Mouse (Mus musculus) CH12.LX (cell line): ENCODE results near the gene Chst7. TPM values are rescaled to one million over a fixed set of nuclear protein-coding genes. Genes with fewer than 3 reads are reported as not detected.

ENCODE experiments used
- DNase-seq: peaks from one replicate; pipeline ENCODE4 v3.0.0-alpha.2; 2013; ENCODE audit errors: extremely low read depth
- H3K27ac ChIP-seq: 2 replicates; pipeline ENCODE4 v1.5.1; 2012; ENCODE audit warnings: low read depth, mild to moderate bottlenecking, control low read depth, moderate library complexity; ENCODE audit not compliant: insufficient read depth
- H3K27me3 ChIP-seq: replicated peaks from 2 replicates; pipeline ENCODE3; 2012; ENCODE audit warnings: inconsistent platforms
- H3K36me3 ChIP-seq, 2 experiments: replicated peaks in 1 of 2; 2 replicates each; pipeline versions ENCODE3 to v1.6.1; 2012; ENCODE audit warnings: inconsistent platforms in 1 of 2, low read length in 1 of 2, mild to moderate bottlenecking in 1 of 2, mixed read lengths in 1 of 2, moderate library complexity in 1 of 2; ENCODE audit not compliant: control insufficient read depth in 1 of 2, insufficient read depth in 1 of 2
- H3K4me1 ChIP-seq, 2 experiments: 2 replicates each; pipeline ENCODE4 v1.6.1; 2012; ENCODE audit warnings: inconsistent platforms in 1 of 2, moderate library complexity in 1 of 2; ENCODE audit not compliant: insufficient read depth in 2 of 2, control insufficient read depth in 1 of 2
- H3K4me2 ChIP-seq: 2 replicates; pipeline ENCODE4 v1.6.1; 2012; ENCODE audit warnings: low read depth, mild to moderate bottlenecking, control low read depth; ENCODE audit not compliant: poor library complexity, insufficient read depth, severe bottlenecking
- H3K4me3 ChIP-seq, 3 experiments: fragments of 150-350 bp in 1 of 3; sonication (generic) in 1 of 3; replicated peaks in 1 of 3; 2 replicates each; pipeline versions ENCODE3 to v1.5.1; 2011 to 2012; ENCODE audit warnings: low read depth in 2 of 3, low read length in 2 of 3, mild to moderate bottlenecking in 2 of 3, moderate library complexity in 2 of 3, control low read depth in 1 of 3, improper control_type of control experiment in 1 of 3, inconsistent platforms in 1 of 3, mixed read lengths in 1 of 3; ENCODE audit not compliant: poor library complexity in 1 of 3
- H3K79me2 ChIP-seq: replicated peaks from 2 replicates; pipeline ENCODE4 v1.6.1; 2012; ENCODE audit warnings: mild to moderate bottlenecking, moderate library complexity; ENCODE audit not compliant: control insufficient read depth, poor library complexity, insufficient read depth, severe bottlenecking; ENCODE audit errors: extremely low read depth
- H3K9ac ChIP-seq: 2 replicates; pipeline ENCODE4 v1.6.1; 2012; ENCODE audit warnings: low read depth, mild to moderate bottlenecking, control low read depth, moderate library complexity; ENCODE audit not compliant: insufficient read depth
- H3K9me3 ChIP-seq: replicated peaks from 2 replicates; pipeline ENCODE3; 2012; ENCODE audit warnings: low read length, inconsistent platforms, mixed read lengths
- BHLHE40 ChIP-seq: IDR thresholded peaks from 2 replicates; pipeline ENCODE4 v1.6.1; 2011; ENCODE audit warnings: mild to moderate bottlenecking, low read depth, low read length, improper control_type of control experiment
- CHD1 ChIP-seq: IDR thresholded peaks from 2 replicates; pipeline ENCODE4 v1.6.1; 2012; ENCODE audit warnings: low read depth, low read length, improper control_type of control experiment, inconsistent platforms
- CHD2 ChIP-seq: IDR thresholded peaks from 2 replicates; pipeline ENCODE4 v1.6.1; 2011; ENCODE audit warnings: low read length, improper control_type of control experiment
- CTCF ChIP-seq, 2 experiments: IDR thresholded peaks in 1 of 2; conservative IDR thresholded peaks in 1 of 2; 2 replicates each; pipeline ENCODE4 v1.5.1; 2011 to 2012; ENCODE audit warnings: low read depth in 2 of 2, low read length in 2 of 2, improper control_type of control experiment in 1 of 2, inconsistent platforms in 1 of 2, mild to moderate bottlenecking in 1 of 2, moderate library complexity in 1 of 2
- E2F4 ChIP-seq: IDR thresholded peaks from 2 replicates; pipeline ENCODE4 v1.6.1; 2011; ENCODE audit warnings: low read depth, low read length, improper control_type of control experiment; ENCODE audit not compliant: insufficient replicate concordance
- HCFC1 ChIP-seq: IDR thresholded peaks from 2 replicates; pipeline ENCODE4 v1.6.1; 2012; ENCODE audit warnings: low read depth, mild to moderate bottlenecking, inconsistent platforms, low read length, improper control_type of control experiment
- IRF4 ChIP-seq: IDR thresholded peaks from 2 replicates; pipeline ENCODE4 v1.6.1; 2014; ENCODE audit warnings: low read depth, mild to moderate bottlenecking, inconsistent platforms, low read length, improper control_type of control experiment
- JUN ChIP-seq: IDR thresholded peaks from 2 replicates; pipeline ENCODE4 v1.6.1; 2011; ENCODE audit warnings: low read depth, mild to moderate bottlenecking, low read length, improper control_type of control experiment, moderate library complexity; ENCODE audit not compliant: insufficient read depth
- KAT2A ChIP-seq: IDR thresholded peaks from 2 replicates; pipeline ENCODE4 v1.6.1; 2012; ENCODE audit warnings: low read length, improper control_type of control experiment, inconsistent platforms; ENCODE audit not compliant: insufficient replicate concordance
- MAFK ChIP-seq: IDR thresholded peaks from 2 replicates; pipeline ENCODE4 v1.6.1; 2011; ENCODE audit warnings: low read length, improper control_type of control experiment; ENCODE audit not compliant: insufficient replicate concordance
- MAX ChIP-seq: IDR thresholded peaks from 2 replicates; pipeline ENCODE4 v1.6.1; 2011; ENCODE audit warnings: low read length, improper control_type of control experiment
- MAZ ChIP-seq: IDR thresholded peaks from 2 replicates; pipeline ENCODE4 v1.6.1; 2012; ENCODE audit warnings: low read depth, mild to moderate bottlenecking, inconsistent platforms, low read length, improper control_type of control experiment, moderate library complexity
- MXI1 ChIP-seq: IDR thresholded peaks from 2 replicates; pipeline ENCODE4 v1.6.1; 2011; ENCODE audit warnings: mild to moderate bottlenecking, low read depth, low read length, improper control_type of control experiment
- NELFE ChIP-seq: IDR thresholded peaks from 2 replicates; pipeline ENCODE4 v1.6.1; 2011; ENCODE audit warnings: low read depth, low read length, improper control_type of control experiment
- NRF1 ChIP-seq: IDR thresholded peaks from 2 replicates; pipeline ENCODE4 v1.6.1; 2014; ENCODE audit warnings: low read depth, mild to moderate bottlenecking, inconsistent platforms, low read length, improper control_type of control experiment, moderate library complexity
- POLR2A ChIP-seq: IDR thresholded peaks from 2 replicates; pipeline ENCODE4 v1.6.1; 2011; ENCODE audit warnings: low read depth, mild to moderate bottlenecking, improper control_type of control experiment, low read length
- RAD21 ChIP-seq: IDR thresholded peaks from 2 replicates; pipeline ENCODE4 v1.6.1; 2011; ENCODE audit warnings: low read depth, mild to moderate bottlenecking, low read length, improper control_type of control experiment, moderate library complexity
- SMC3 ChIP-seq: IDR thresholded peaks from 2 replicates; pipeline ENCODE4 v1.6.1; 2011; ENCODE audit warnings: low read depth, low read length, improper control_type of control experiment
- TBP ChIP-seq: conservative IDR thresholded peaks from 2 replicates; pipeline ENCODE4 v1.6.1; 2011; ENCODE audit warnings: low read depth, low read length, improper control_type of control experiment
- TCF12 ChIP-seq: IDR thresholded peaks from 2 replicates; pipeline ENCODE4 v1.6.1; 2014; ENCODE audit warnings: low read depth, mild to moderate bottlenecking, inconsistent platforms, low read length, improper control_type of control experiment
- USF2 ChIP-seq: conservative IDR thresholded peaks from 2 replicates; pipeline ENCODE4 v1.6.1; 2011; ENCODE audit warnings: low read depth, low read length, improper control_type of control experiment
- dilution Hi-C: fragments of 300-500 bp; cut with MboI; formaldehyde crosslinking; loops from 2 replicates; pipeline ENCODE4 v1.14.3; 2020; ENCODE audit warnings: low sequenced_read_pairs; ENCODE audit not compliant: extremely low pct_unique_long_range_greater_than_20kb, extremely low pct_ligation_motif_present
- in situ Hi-C: fragments of 300-500 bp; cut with MboI; formaldehyde crosslinking; loops from 3 replicates; pipeline ENCODE4 v1.14.3; 2019; ENCODE audit warnings: low sequenced_read_pairs, low pct_ligation_motif_present, low pct_unique_long_range_greater_than_20kb, mixed read lengths
- polyA plus RNA-seq: library from polyadenylated mRNA; unstranded; fragments of >175 nt; gene quantifications from 2 replicates; pipeline ENCODE4 v1.2.1, GENCODE M21; 2012; ENCODE audit warnings: low read depth; ENCODE audit not compliant: insufficient read length
- total RNA-seq, 2 experiments: library from RNA; depleted of rRNA; stranded (reverse); fragments of 300-350 nt in 1 of 2; fragments of >200 nt in 1 of 2; gene quantifications; 2 replicates each; pipeline ENCODE4 v1.2.3; 2012 to 2014

Gene Chst7
- total RNA-seq (2012; rRNA removed) (2.5 and 3.2 TPM in 2 replicates), total RNA-seq (2014; rRNA removed) (3.9 and 4.4 TPM in 2 replicates), polyA plus RNA-seq (3.3 and 3.6 TPM in 2 replicates)

DNA sequence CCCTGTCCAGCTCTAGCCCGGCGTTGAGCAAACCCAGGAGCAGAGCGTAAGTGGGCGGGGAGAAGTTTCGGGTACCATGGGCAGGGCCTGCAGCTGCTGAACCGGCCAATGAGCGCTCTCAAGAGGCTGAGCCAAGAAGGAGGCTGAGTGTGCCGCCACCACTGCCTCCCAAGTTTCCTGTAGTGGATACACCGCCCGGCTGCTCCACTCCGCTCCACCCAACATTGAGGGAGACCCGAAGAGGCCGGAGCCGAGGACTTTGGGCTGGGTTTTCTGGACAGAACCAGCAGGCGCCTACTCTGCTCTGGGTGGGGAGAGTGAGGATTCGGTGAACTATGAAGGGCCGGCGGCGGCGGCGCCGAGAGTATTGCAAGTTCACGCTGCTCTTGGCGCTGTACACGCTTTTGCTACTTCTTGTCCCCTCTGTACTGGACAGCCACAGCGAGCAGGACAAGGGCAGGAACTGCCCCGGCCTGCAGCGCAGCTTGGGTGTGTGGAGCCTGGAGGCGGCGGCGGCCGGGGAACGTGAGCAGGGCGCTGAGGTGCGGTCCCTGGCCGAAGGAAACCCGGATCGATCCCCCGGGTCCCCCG, at the start of gene Chst7:
Gene Chst7 (plus strand): TSS at position 180 of the 591 bp plus-strand sequence.
- peak within 1 kb of the TSS; percentile 37 to 78 (median 58) for H3K4me3 ChIP-seq

DNA sequence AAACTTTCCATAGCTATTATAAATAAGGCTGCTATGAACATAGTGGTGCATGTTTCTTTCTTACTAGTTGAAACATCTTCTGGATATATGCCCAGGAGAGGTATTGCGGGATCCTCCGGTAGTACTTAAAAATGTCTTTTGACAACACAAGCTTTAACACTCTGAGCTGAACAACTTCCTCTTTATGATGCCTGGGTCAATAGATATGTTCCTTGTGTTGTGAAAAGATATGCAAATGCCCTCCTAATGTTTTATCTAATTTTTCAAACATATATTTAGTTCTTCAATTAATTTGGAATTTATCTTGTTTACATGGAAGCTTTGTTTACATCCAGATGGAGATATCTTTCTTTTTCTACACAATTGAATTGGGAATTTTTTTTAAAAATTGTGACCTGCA, 47.1 kb upstream of the Chst7 start:
- Histone ChIP-seq H3K4me1 (no peaks in the 10 kb centered on the region), H3K79me2 (no peaks in the 10 kb centered on the region), H3K4me2 (no peak overlapping the region), H3K9ac (no peak overlapping the region), H3K4me3 (no peak overlapping the region), H3K27me3 (no peaks in the 10 kb centered on the region), H3K9me3 (no peaks in the 10 kb centered on the region), H3K36me3 (no peaks in the 10 kb centered on the region), H3K27ac (no peak overlapping the region)
- in situ Hi-C loops, result loop anchor here (25.0 kb wide), 1 partner anchor 550 kb away; no protein-coding TSS in a partner anchor
- no peak for DNase-seq
- dilution Hi-C loops, result no loop called here
- no peak for TF ChIP-seq NRF1
- no peak for TF ChIP-seq MAFK

More for the DNA sequence above, at the start of gene Chst7:
- H3K79me2 ChIP-seq, result no peaks in the 10 kb centered on the region
- H3K4me1 ChIP-seq, result peaks cover 0 to 4% of the 10 kb centered on the region in 2 experiments; a peak in 2 of 4 replicates
- no peak within 1 kb of the TSS for H3K27ac ChIP-seq
- peak; percentile 69 for DNase-seq
- TF ChIP-seq POLR2A, result peak; percentile 25; the same call in 1 of the 2 replicates
- no peak for TF ChIP-seq KAT2A
- TF ChIP-seq TCF12, result no peak
- no peak for TF ChIP-seq MAZ
- no peak for TF ChIP-seq JUN
- H3K27me3 ChIP-seq, result no peaks in the 10 kb centered on the region
- no peaks in the 10 kb centered on the region for H3K9me3 ChIP-seq
- H3K9ac ChIP-seq, result no peak within 1 kb of the TSS; the same call in 1 of the 2 replicates
- H3K36me3 ChIP-seq, result no peaks in the 10 kb centered on the region
- dilution Hi-C loops (no loop called here), in situ Hi-C loops (loop anchor here (25.0 kb wide), 1 partner anchor 278 kb away; no protein-coding TSS in a partner anchor)
- H3K4me2 ChIP-seq, result peak within 1 kb of the TSS; percentile 73

GRCm38 (mm10) chrX:20020942-20021341, 38.4 kb upstream of the Chst7 start:
- no peaks in the 10 kb centered on the region for H3K9me3 ChIP-seq
- no peak overlapping the region for H3K9ac ChIP-seq
- no peaks in the 10 kb centered on the region for H3K79me2 ChIP-seq
- DNase-seq, result peak; percentile 23
- dilution Hi-C loops (no loop called here), in situ Hi-C loops (loop anchor here (25.0 kb wide), 1 partner anchor 541 kb away; no protein-coding TSS in a partner anchor)
- H3K4me3 ChIP-seq, result no peak overlapping the region
- no peaks in the 10 kb centered on the region for H3K36me3 ChIP-seq
- H3K27me3 ChIP-seq, result no peaks in the 10 kb centered on the region
- no peak overlapping the region for H3K27ac ChIP-seq
- H3K4me2 ChIP-seq, result no peak overlapping the region
- TF ChIP-seq E2F4 (no peak), MAFK (no peak), HCFC1 (no peak), MXI1 (no peak), MAX (no peak), USF2 (no peak), RAD21 (peak; percentile 79), NELFE (no peak), NRF1 (no peak), CTCF (conservative IDR thresholded peaks at IDR 0.05 in 1 of 2, IDR thresholded peaks at IDR 0.05 in 1 of 2; ENCODE audit: low read depth in 2 of 2, low read length in 2 of 2) (peak in 1 of 2 experiments; percentile 70; a peak in 2 of 4 replicates), TBP (no peak), POLR2A (no peak), BHLHE40 (no peak), IRF4 (no peak), KAT2A (no peak), SMC3 (peak; percentile 55), CHD2 (no peak), CHD1 (no peak)
- H3K4me1 ChIP-seq, result no peaks in the 10 kb centered on the region
